Mouse (Mus musculus): ENCODE data around the gene Loxl1. TPM values are rescaled to one million over a fixed set of nuclear protein-coding genes. Genes with fewer than 3 reads are reported as not detected.

Gene Loxl1
- polyA plus RNA-seq, 1 experiment from 2014 or later = 11.9 TPM

DNA sequence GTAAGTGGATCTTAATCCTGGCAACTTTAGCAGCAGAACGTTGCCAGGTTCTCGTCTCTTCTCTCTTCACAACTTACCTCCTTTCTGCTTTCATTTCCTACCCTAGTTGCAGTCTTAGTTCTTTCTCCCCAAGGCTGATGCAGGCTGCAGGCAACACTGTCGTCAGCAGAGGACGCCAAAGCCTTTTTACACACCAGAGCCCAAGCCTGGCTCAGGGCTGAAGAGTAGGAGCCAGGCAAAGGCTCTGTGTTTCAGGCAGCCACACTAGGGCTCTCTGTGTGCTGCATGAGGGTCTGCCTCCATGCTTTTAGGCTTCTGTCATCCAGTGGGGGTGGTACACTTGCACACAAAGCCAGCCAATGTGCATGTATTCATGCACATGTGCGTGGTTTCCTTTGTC, 17.3 kb upstream of the Loxl1 start:
- peaks cover 13% of the 10 kb centered on the region for H3K4me1 ChIP-seq
- no peaks in the 10 kb centered on the region; the same call in 1 of the 2 replicates for H3K27me3 ChIP-seq (replicated peaks; ENCODE audit: low read depth, poor library complexity, severe bottlenecking)
- H3K4me3 ChIP-seq = no peak overlapping the region
- no peak overlapping the region for H3K27ac ChIP-seq (replicated peaks)
- peak; percentile 50 for DNase-seq (ENCODE audit: low spot score)
- no peaks in the 10 kb centered on the region for H3K36me3 ChIP-seq (replicated peaks)
- H3K9me3 ChIP-seq = 0 out of 2 replicates have a peak, but pooled peaks cover 2% of the 10 kb centered on the region
- WGBS = 29% methylated on average over 5 of the region's 5 CpGs

DNA sequence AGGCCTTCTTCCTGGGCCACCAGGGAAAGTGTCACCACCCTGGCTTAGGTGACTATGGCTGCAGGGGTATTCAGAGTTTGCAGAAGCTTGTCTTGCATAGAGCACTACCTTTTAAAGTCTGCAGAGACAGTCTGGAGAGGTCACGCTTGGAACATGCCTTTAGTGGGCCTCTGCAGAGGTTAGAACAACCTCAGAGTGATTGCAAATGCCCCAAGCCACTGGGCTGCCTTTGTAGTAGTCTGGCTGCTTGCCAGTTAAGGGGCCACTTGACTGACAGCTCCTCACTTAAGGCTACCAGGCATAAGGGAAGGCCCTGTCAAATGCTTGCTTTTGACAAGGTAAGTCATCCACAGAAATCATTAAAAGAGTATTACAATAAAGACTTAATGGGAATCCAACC, 14.4 kb upstream of the Loxl1 start:
- no peak overlapping the region for H3K27ac ChIP-seq (replicated peaks)
- 55% methylated on average over 1 of the region's 1 CpGs for WGBS
- no peaks in the 10 kb centered on the region; the same call in 1 of the 2 replicates for H3K27me3 ChIP-seq (replicated peaks; ENCODE audit: low read depth, poor library complexity, severe bottlenecking)
- H3K4me3 ChIP-seq = no peak overlapping the region
- no peaks in the 10 kb centered on the region for H3K9me3 ChIP-seq
- peaks cover 13% of the 10 kb centered on the region for H3K4me1 ChIP-seq
- no peak for DNase-seq (ENCODE audit: low spot score)
- H3K36me3 ChIP-seq (replicated peaks) = no peaks in the 10 kb centered on the region

DNA sequence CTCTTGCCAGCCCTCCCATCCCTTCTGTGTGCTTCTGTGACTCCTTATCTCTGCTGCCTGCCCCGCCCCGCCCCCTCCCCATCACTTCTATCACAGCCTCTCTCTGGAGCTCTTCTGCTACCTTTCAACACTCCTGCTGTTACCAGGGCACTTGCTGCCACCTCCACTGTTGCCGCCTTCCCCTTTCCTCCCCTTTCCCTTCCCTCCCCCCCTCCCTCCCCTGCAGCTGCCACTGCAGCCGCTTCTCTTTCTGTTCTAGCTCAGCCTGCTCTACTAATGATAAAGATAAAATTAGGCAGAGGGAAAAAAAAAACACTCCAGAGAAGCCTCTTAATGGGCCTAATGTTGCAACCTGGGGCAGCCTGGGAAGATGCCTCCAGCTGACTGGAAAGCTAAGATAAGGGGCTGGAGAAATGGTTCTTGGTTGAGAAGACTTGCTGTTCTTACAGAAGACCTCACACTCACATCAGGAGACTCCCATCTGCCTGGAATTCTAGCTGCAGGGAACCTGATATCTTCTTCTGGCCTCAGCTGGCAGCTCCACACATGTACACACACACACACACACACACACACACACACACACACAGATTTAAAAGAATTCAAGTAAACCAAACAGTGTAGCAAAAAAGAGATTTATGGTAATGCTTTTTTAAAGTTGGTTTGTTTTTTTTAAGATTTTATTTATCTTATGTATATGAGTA, 13.6 kb upstream of the Loxl1 start:
- Histone ChIP-seq H3K9me3 (no peaks in the 10 kb centered on the region), H3K4me3 (no peak overlapping the region), H3K36me3 (replicated peaks) (no peaks in the 10 kb centered on the region), H3K27me3 (replicated peaks; ENCODE audit: low read depth, poor library complexity, severe bottlenecking) (no peaks in the 10 kb centered on the region; the same call in 1 of the 2 replicates), H3K27ac (replicated peaks) (no peak overlapping the region), H3K4me1 (peaks cover 13% of the 10 kb centered on the region)
- 21% methylated on average over 4 of the region's 4 CpGs for WGBS
- no peak for DNase-seq (ENCODE audit: low spot score)

DNA sequence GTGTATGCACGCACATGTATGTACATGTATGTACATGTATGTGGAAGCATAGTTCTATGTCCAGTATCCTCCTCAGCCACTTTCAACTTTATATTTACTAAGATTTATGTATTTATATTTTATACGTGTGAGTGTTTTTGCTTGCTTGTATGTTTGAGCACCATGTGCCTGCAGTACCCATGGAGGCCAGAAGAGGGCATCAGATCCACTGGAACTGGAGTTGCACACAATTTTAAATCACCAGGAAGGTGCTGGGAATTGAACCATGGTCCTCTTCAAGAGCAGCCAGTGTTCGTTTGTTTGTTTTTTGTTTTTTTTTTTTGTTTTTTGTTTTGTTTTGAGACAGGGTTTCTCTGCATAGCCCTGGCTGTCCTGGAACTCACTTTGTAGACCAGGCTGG, 8.7 kb upstream of the Loxl1 start:
- H3K27ac ChIP-seq (replicated peaks) = no peak overlapping the region
- 96% methylated on average over 3 of the region's 3 CpGs for WGBS

DNA sequence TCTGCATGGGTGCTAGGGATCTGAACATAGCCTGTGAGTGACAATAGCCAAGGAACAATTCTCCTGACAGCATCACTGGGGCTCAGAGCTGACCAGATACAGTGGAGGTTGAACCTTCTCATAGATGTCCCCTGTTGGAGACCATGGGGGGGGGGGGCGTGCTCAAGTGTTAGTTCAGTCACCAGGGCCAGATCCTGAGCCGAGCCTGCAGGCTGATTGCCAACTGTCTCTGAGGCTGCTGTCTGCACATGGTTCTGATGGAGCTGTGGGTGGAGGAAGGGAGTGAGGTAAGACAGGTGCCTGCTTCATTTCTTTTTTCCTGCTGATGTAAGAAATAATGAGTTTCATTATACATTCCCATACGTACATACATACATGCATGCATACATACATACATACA, 5.3 kb upstream of the Loxl1 start:
- DNase-seq (ENCODE audit: low spot score) = no peak
- peaks cover 17% of the 10 kb centered on the region for H3K27me3 ChIP-seq (replicated peaks; ENCODE audit: low read depth, poor library complexity, severe bottlenecking)
- no peaks in the 10 kb centered on the region for H3K9me3 ChIP-seq
- no peaks in the 10 kb centered on the region for H3K36me3 ChIP-seq (replicated peaks)
- 80% methylated on average over 3 of the region's 3 CpGs for WGBS
- H3K4me1 ChIP-seq = peaks cover 40% of the 10 kb centered on the region
- no peak overlapping the region for H3K4me3 ChIP-seq
- H3K27ac ChIP-seq (replicated peaks) = no peak overlapping the region

More for the DNA sequence above, 8.7 kb upstream of the Loxl1 start:
- Histone ChIP-seq H3K4me3 (no peak overlapping the region), H3K27me3 (replicated peaks; ENCODE audit: low read depth, poor library complexity, severe bottlenecking) (no peaks in the 10 kb centered on the region; the same call in 1 of the 2 replicates), H3K4me1 (peaks cover 15% of the 10 kb centered on the region), H3K9me3 (no peaks in the 10 kb centered on the region), H3K36me3 (replicated peaks) (no peaks in the 10 kb centered on the region)
- DNase-seq (ENCODE audit: low spot score) = no peak

DNA sequence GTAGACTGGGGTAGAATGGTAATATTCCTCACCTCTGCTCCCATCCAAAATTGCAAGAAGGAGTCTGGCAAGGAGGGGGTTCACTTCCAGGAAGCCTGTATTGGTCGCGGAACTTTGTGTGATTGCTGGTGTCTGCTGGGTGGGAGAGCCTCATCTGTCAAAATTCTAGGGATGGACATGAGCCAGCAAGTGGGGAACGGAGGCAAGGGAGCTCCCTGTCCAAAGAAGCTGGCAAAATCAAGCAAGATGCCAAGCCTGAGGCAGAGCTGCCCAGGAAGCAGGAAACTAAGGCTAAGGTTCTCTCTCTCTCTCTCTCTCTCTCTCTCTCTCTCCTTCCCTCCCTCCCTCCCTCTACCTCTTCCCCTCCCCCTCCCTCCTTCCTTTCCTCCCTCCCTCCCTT, 4.4 kb upstream of the Loxl1 start:
- Histone ChIP-seq H3K27me3 (replicated peaks; ENCODE audit: low read depth, poor library complexity, severe bottlenecking) (peaks cover 26% of the 10 kb centered on the region), H3K27ac (replicated peaks) (no peak overlapping the region), H3K4me1 (peaks cover 49% of the 10 kb centered on the region), H3K4me3 (no peak overlapping the region), H3K36me3 (replicated peaks) (no peaks in the 10 kb centered on the region), H3K9me3 (no peaks in the 10 kb centered on the region)
- WGBS = 80% methylated on average over 3 of the region's 3 CpGs
- no peak for DNase-seq (ENCODE audit: low spot score)

DNA sequence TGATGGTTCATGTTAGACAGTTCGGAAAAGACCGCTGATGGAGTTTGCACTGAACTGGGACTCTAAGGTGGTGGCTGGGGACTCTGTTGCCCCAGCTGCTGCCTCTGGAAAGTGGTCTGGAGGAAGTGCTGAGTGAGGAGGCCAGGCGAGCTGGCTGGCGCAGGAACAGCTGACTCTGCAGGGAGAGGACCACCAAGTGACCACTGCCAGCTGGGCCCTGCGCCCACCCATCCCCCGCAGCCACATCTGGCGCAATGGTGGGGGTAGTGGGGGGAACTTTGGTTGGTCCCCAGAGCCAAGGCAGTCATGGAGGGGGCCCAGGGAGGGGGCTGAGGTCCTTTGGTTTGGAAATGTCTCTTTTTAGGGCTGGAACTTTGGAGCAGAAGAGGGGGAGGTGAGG, 3.8 kb upstream of the Loxl1 start:
- H3K4me1 ChIP-seq = peaks cover 55% of the 10 kb centered on the region
- DNase-seq (ENCODE audit: low spot score) = no peak
- H3K27ac ChIP-seq (replicated peaks) = no peak overlapping the region
- WGBS = 65% methylated on average over 7 of the region's 7 CpGs
- peaks cover 32% of the 10 kb centered on the region for H3K27me3 ChIP-seq (replicated peaks; ENCODE audit: low read depth, poor library complexity, severe bottlenecking)
- no peaks in the 10 kb centered on the region for H3K9me3 ChIP-seq
- H3K4me3 ChIP-seq = no peak overlapping the region
- H3K36me3 ChIP-seq (replicated peaks) = no peaks in the 10 kb centered on the region

DNA sequence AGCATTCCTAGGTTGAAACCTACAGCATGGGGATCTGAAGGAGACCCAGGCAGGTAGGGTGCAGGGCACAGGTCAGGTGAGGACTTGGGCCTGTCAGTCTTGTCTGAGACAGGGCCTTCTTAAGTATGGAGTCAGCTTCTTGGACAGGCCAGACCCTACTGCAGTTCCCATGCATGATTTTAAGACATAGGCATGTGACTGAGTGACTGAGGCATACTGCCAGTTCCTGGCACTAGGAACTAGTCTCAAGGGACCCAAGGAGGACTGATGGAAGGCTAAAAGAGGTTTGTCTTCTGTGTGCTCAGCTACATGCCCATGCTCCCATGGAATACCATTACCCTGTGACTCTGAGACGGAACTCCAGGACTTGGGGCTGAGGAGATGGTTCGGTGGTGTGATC, 2.9 kb upstream of the Loxl1 start:
- WGBS = 88% methylated on average over 2 of the region's 2 CpGs
- no peaks in the 10 kb centered on the region for H3K9me3 ChIP-seq
- H3K27me3 ChIP-seq (replicated peaks; ENCODE audit: low read depth, poor library complexity, severe bottlenecking) = peaks cover 42% of the 10 kb centered on the region
- H3K36me3 ChIP-seq (replicated peaks) = no peaks in the 10 kb centered on the region
- no peak overlapping the region for H3K4me3 ChIP-seq
- no peak for DNase-seq (ENCODE audit: low spot score)
- H3K27ac ChIP-seq (replicated peaks) = peak overlapping the region; percentile 83
- peaks cover 61% of the 10 kb centered on the region for H3K4me1 ChIP-seq

DNA sequence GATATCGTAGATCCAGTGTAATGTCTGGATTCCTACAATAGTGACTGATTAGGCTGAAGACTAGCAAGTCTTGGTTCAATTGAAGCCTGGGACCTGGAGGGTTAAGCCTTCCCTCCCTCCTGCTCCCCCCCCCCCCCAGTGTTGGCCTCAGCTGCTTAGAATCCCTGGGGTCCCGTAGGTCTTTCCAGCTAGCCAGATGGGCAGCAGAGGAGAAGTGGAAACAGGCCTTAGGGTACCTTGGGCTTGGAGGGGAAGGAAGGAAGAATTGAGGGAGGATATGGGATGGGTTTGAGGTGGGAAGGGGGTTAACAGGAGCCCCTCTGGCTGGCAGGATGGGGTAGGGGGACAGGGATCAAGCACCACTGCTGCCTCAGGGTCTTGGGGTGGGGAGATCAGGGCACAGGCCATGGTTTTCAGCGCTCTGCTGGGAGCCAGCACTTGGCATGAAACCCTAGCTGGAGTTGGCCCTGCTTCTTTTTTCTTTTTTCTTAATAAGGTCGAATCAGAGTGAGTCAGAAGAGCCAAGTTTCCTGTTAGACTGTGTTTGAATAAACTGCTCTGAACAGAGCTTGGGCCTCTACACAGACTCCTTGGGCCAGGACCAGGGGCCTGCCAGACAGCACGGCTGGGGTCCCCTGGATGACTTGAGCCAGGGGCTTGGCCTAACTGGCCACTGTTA, 1.8 kb upstream of the Loxl1 start:
- peak; percentile 62 for DNase-seq (ENCODE audit: low spot score)
- peak overlapping the region; percentile 83 for H3K27ac ChIP-seq (replicated peaks)
- no peaks in the 10 kb centered on the region for H3K36me3 ChIP-seq (replicated peaks)
- peaks cover 67% of the 10 kb centered on the region for H3K4me1 ChIP-seq
- H3K27me3 ChIP-seq (replicated peaks; ENCODE audit: low read depth, poor library complexity, severe bottlenecking) = peaks cover 51% of the 10 kb centered on the region
- no peaks in the 10 kb centered on the region for H3K9me3 ChIP-seq
- 33% methylated on average over 5 of the region's 5 CpGs for WGBS
- peak overlapping the region; percentile 21; the same call in 1 of the 2 replicates for H3K4me3 ChIP-seq

DNA sequence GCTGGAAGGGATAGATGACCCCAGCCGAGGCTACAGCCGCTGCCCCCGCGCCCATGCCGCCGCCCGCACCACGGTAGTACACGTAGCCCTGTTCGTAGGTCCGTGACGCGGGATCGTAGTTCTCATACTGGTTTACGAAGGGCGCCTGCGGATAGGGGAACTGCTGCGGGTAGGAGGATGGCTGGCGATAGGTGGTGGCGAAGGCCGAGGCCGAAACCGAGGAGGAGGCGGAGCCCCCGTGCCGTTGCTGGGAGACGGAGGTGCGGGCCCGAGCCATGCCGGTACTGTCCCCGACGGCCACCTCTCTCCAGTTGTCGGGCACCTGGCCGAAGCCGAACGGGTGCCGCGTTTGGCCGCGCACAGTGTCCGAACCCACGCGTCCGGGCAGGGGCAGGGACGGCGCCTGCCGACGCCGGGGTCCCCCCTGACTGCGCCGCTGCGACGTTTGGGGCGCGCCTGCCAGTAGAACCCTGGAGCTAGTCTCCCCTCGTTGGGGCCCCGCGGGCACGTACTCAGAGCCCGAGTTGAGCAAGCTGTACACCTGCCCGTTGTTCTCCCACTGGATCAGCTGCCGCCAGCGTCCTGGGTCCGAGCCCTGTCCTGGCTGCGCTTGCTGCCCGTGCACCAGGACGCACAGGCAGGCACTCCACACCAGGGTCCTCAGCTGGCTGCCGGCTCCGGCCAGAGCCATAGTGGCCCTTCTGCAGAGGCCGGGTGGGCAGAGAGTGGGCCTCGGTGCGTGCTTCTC, 616 bp downstream of the Loxl1 start:
- peak overlapping the region; percentile 87 for H3K27ac ChIP-seq (replicated peaks)
- H3K9me3 ChIP-seq = no peaks in the 10 kb centered on the region
- peaks cover 85% of the 10 kb centered on the region for H3K4me1 ChIP-seq
- H3K36me3 ChIP-seq (replicated peaks) = no peaks in the 10 kb centered on the region
- H3K27me3 ChIP-seq (replicated peaks; ENCODE audit: low read depth, poor library complexity, severe bottlenecking) = peaks cover 55% of the 10 kb centered on the region
- peak overlapping the region; percentile 62 for H3K4me3 ChIP-seq
- peak; percentile 71 for DNase-seq (ENCODE audit: low spot score)
- 1% methylated on average over 72 of the region's 72 CpGs for WGBS

DNA sequence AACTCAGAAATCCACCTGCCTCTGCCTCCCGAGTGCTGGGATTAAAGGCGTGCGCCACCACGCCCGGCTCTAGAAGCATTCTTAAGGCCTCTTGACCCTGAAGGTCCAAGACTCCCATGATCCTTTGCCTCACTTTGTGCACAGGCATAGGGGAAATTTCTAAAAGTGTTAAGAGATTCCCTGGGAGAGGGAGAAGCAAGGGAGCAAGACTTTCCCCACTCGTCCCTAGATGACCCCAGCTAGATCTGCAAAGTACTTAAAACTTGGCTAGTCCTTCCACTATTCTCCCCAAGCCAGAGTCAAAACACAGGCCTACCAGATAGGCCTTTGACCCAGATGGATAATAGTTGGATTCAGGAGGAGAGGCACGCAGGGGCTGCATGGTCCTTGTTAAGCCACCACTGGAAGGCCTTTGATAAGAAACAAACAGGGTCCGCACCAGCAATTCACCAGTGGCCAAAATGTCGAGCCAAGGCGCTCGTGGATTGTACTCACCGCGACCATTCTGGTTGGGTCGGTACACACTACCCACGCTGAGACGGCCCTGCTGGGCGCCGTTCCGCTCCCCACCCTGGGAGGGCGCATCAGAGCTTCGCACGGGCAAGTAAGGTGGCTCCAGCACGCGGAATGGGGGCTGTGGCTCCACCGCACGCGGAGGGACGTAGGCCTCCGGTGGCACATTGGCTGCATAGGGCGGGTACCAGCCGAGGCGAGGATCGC, 1.6 kb downstream of the Loxl1 start:
- Histone ChIP-seq H3K4me1 (peaks cover 85% of the 10 kb centered on the region), H3K27me3 (replicated peaks; ENCODE audit: low read depth, poor library complexity, severe bottlenecking) (peaks cover 52% of the 10 kb centered on the region), H3K4me3 (peak overlapping the region; percentile 62), H3K27ac (replicated peaks) (peak overlapping the region; percentile 87), H3K36me3 (replicated peaks) (no peaks in the 10 kb centered on the region), H3K9me3 (no peaks in the 10 kb centered on the region)
- WGBS = 56% methylated on average over 33 of the region's 33 CpGs
- DNase-seq (ENCODE audit: low spot score) = peak; percentile 57

DNA sequence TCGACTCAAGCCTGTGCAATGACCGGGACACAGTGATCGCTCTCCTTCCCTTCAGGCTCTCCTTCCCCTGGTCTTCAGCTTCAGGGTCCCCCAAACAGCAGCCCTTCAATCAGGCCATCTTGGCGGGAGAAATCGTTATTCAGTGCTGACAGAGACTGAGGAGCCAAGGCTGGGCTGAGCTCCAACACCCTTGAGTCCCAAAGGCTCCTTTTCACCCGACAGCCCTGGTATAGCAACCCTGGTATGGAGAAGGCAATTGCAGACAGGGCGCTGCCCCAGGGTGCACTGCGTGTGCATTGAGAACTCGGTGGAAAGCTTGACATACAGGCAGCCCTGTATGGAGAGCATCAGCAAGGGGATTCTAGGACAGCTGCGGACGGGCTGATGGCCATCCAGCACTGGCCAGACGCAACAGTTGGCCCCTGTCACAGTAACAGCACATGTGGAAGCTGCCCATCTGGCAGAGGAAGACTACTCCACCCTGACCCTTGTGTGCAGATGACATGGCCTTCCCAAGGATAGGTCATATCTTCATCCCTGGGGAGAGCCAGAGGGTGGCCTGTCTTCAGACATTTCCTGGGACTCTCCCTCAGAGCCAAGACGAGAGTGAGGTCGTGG, 2.8 kb downstream of the Loxl1 start:
- Histone ChIP-seq H3K27ac (replicated peaks) (no peak overlapping the region), H3K4me3 (no peak overlapping the region), H3K4me1 (peaks cover 86% of the 10 kb centered on the region), H3K27me3 (replicated peaks; ENCODE audit: low read depth, poor library complexity, severe bottlenecking) (peaks cover 51% of the 10 kb centered on the region), H3K36me3 (replicated peaks) (no peaks in the 10 kb centered on the region), H3K9me3 (no peaks in the 10 kb centered on the region)
- 83% methylated on average over 14 of the region's 14 CpGs for WGBS
- DNase-seq (ENCODE audit: low spot score) = no peak
